Mouse (Mus musculus) spleen, postnatal 10 days (tissue): ENCODE measurements around the gene Fadd.

Experiments used
- DNase-seq, 2 experiments: peaks; one replicate each; pipeline ENCODE4 v3.0.0; 2021 to 2022; ENCODE audit warnings: low spot score in 2 of 2

Fadd gene

DNA sequence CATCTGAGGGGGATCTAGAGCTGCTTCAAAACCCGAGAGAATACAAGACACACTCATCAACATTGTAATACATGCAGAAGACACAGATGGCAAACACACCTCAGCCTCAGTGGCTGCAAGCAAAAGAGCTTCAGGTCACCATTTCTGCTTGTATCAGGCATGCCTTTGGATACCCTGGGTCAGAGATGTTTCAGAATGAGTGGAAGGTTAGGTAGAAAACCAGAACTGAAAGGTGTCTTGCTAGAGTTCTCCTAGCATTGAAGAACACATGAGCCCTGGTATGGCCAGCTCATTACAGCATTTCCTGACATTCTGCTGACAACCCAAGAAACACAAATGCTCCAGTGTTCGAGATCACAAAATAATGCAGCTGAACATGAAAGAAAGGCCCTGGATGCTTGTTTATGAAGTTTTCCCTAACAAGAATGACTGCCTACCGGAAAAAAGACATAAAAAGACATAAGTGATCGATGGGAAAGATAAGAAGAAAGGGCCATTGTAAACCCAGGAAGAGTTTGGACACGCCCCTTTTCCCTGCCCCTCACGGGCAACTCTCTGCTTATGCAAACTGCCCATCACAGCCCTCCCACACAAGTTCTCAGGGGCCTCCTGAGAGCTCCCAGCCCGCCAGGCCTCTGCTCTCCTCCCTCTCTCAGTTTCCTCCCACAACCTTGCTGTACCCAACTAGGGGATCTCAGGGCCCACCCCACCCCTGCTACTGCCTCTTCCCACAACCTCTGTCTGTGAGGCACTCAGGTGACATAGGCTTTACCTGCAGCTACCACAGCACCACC, 50.5 kb downstream of the Fadd start:
- no peak for DNase-seq

DNA sequence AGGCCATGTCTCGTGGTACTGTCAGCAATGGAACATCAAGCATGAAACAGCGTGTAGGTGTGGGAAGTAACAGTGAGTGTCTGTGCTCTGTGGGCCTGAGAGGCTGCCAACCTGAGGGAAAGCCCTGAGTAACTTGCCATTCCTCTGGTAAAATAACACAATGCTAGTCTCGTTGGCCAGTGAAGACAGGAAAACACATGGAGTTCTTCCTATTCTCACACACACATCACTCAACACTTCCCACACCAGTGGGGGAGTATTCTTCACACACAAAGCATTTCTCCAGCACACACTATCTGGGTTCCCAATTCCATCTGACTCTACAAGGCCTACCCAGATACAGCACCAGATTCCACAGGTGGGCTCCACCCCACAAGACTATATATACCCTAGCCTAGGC, 52.4 kb downstream of the Fadd start:
- no peak for DNase-seq

DNA sequence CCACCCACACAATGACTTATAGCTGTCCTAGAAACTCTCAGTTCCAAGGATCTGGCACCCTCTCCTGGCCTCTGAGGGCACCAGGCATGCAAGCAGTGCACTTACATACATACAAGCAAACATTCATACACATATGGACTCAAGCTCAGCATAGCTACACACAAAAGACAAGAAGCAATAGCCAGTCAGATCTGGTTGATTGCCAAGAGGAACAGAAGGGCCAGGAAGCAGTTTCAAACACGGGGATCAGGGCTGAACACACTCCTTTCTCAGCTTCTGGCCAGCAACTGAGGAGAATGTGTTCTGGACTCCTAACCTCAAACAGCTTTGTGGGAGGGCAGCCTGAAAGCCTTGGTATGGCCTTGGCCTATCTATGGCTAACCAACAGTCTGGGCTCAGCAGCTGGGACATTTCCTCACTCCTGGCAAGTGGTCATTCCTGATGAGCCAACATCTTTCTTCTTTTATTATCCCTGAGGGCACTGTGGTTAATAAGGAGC, 54.5 kb downstream of the Fadd start:
- DNase-seq, result no peak
